Mouse (Mus musculus) G1E (cell line): Measurements from ENCODE around the gene Myo1f.

Experiments
- CTCF ChIP-seq: IDR thresholded peaks from 2 replicates; pipeline ENCODE4 v1.5.1; 2012; ENCODE audit warnings: low read depth, low read length, inconsistent platforms, mixed read lengths
- GATA1 ChIP-seq: IDR thresholded peaks from 2 replicates; pipeline ENCODE4 v1.6.1; 2012; ENCODE audit warnings: borderline replicate concordance, low read length, inconsistent platforms, mixed read lengths
- GATA2 ChIP-seq: IDR thresholded peaks from 2 replicates; pipeline ENCODE4 v1.6.1; 2012; ENCODE audit warnings: low read depth, low read length, inconsistent platforms, borderline replicate concordance
- POLR2AphosphoS5 ChIP-seq: IDR thresholded peaks from 2 replicates; pipeline ENCODE4 v1.6.1; 2012; ENCODE audit warnings: low read depth, low read length, inconsistent platforms; ENCODE audit not compliant: insufficient replicate concordance
- TAL1 ChIP-seq: conservative IDR thresholded peaks from 2 replicates; pipeline ENCODE4 v1.6.1; 2012; ENCODE audit warnings: low read depth, low read length, inconsistent platforms, mixed read lengths

DNA sequence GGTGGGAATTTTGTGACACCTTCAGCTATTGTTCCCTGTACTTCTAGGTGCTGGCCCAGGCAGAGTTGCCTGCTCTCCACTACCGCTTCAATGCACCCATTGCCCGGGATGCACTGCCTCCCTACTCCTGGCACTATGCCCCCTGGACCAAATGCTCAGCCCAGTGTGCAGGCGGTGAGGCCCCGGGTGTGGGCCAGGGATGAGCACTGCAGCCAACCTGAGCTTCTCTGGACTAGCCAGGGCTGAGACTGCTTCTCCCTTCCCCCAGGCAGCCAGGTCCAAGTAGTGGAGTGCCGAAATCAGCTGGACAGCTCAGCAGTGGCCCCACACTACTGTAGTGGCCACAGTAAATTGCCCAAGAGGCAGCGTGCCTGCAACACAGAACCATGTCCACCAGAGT lies 6.3 kb upstream of the Myo1f start:
- TF ChIP-seq POLR2AphosphoS5 (no peak), CTCF (no peak), GATA1 (no peak), TAL1 (no peak), GATA2 (no peak)
